Mouse (Mus musculus) left cerebral cortex, postnatal 4 days (tissue): Measurements from ENCODE around the gene Slc38a4. TPM values are rescaled to one million over a fixed set of nuclear protein-coding genes. Genes with fewer than 3 reads are reported as not detected.

Experiments
- DNase-seq: peaks from one replicate; pipeline ENCODE4 v3.0.0-alpha.2; 2022
- intact Hi-C: fragments of 180-260 bp; cut with DNase I; formaldehyde crosslinking; loops from one replicate; pipeline ENCODE4 v1.15.1; 2025
- total RNA-seq, 2 experiments: library from RNA; stranded (reverse); gene quantifications; 2 replicates each; pipeline ENCODE4 v1.2.3; 2021

Gene Slc38a4
- total RNA-seq: 1 to 10 TPM; 2.8 to 3.1 TPM

- no peak for DNase-seq
- intact Hi-C loops: no loop called here
These were observed at the start of gene Slc38a4 for GRCm38 (mm10) chr15:97055794-97056193. Gene Slc38a4 (minus strand): TSS chr15:97055956.

GRCm38 (mm10) chr15:97104889-97105391 lies 49.2 kb upstream of the Slc38a4 start:
- intact Hi-C loops: no loop called here
- DNase-seq: no peak

- DNase-seq: no peak
- intact Hi-C loops: no loop called here
These were observed 48.3 kb upstream of the Slc38a4 start for GRCm38 (mm10) chr15:97104048-97104447.

- intact Hi-C loops: no loop called here
- DNase-seq: no peak
These were observed 47.1 kb upstream of the Slc38a4 start for GRCm38 (mm10) chr15:97102811-97103210.

- no peak for DNase-seq
- intact Hi-C loops: no loop called here
These were observed 46.4 kb upstream of the Slc38a4 start for GRCm38 (mm10) chr15:97102181-97102580.

GRCm38 (mm10) chr15:97099101-97099500 lies 43.3 kb upstream of the Slc38a4 start:
- DNase-seq: no peak
- intact Hi-C loops: no loop called here

- DNase-seq: no peak
- intact Hi-C loops: no loop called here
These were observed 41.8 kb upstream of the Slc38a4 start for GRCm38 (mm10) chr15:97097548-97097947.

- intact Hi-C loops: no loop called here
- DNase-seq: peak; percentile 51
These were observed 33.8 kb upstream of the Slc38a4 start for GRCm38 (mm10) chr15:97089526-97089925.

GRCm38 (mm10) chr15:97085833-97086232 lies 30.1 kb upstream of the Slc38a4 start:
- DNase-seq: no peak
- intact Hi-C loops: no loop called here

- DNase-seq: no peak
- intact Hi-C loops: no loop called here
These were observed 21.9 kb upstream of the Slc38a4 start for GRCm38 (mm10) chr15:97077665-97078064.

GRCm38 (mm10) chr15:97076092-97076491 lies 20.3 kb upstream of the Slc38a4 start:
- intact Hi-C loops: no loop called here
- DNase-seq: no peak

GRCm38 (mm10) chr15:97075240-97075639 lies 19.5 kb upstream of the Slc38a4 start:
- intact Hi-C loops: no loop called here
- DNase-seq: no peak

GRCm38 (mm10) chr15:97072859-97073826 lies 17.4 kb upstream of the Slc38a4 start:
- no peak for DNase-seq
- intact Hi-C loops: no loop called here

- no peak for DNase-seq
- intact Hi-C loops: no loop called here
These were observed 11.8 kb upstream of the Slc38a4 start for GRCm38 (mm10) chr15:97067340-97068136.

GRCm38 (mm10) chr15:97066937-97067336 lies 11.2 kb upstream of the Slc38a4 start:
- intact Hi-C loops: no loop called here
- no peak for DNase-seq

GRCm38 (mm10) chr15:97063211-97063610 lies 7.5 kb upstream of the Slc38a4 start:
- intact Hi-C loops: no loop called here
- no peak for DNase-seq

GRCm38 (mm10) chr15:97060973-97061372 lies 5.2 kb upstream of the Slc38a4 start:
- DNase-seq: no peak
- intact Hi-C loops: no loop called here

- intact Hi-C loops: no loop called here
- no peak for DNase-seq
These were observed 4.8 kb upstream of the Slc38a4 start for GRCm38 (mm10) chr15:97060571-97060970.

- DNase-seq: no peak
- intact Hi-C loops: no loop called here
These were observed 4.3 kb upstream of the Slc38a4 start for GRCm38 (mm10) chr15:97060102-97060501.

- intact Hi-C loops: no loop called here
- DNase-seq: no peak
These were observed 3.6 kb upstream of the Slc38a4 start for GRCm38 (mm10) chr15:97059071-97060041.
